Mouse (Mus musculus) limb, embryonic 11.5 days (tissue): ENCODE data around the gene Zfp93. TPM values are rescaled to one million over a fixed set of nuclear protein-coding genes. Genes with fewer than 3 reads are reported as not detected.
"Not testable (repeated sequence)": the region's sequence is repeated elsewhere in the genome, so short reads cannot be mapped to it uniquely, and the experiment has no call there.

Experiments used
- ATAC-seq: fragments of 200-750 bp; cut with Nextera tagmentation; 2 replicates; pipeline ENCODE4 v1.8.0; 2017; ENCODE audit warnings: low read depth; ENCODE audit not compliant: insufficient number of reproducible peaks, low FRiP score, low TSS enrichment
- DNase-seq: peaks from one replicate; pipeline ENCODE4 v3.0.0-alpha.2; 2015; ENCODE audit warnings: low spot score
- H3K27ac ChIP-seq: fragments of 300-500 bp; sonication (generic); replicated peaks from 2 replicates; pipeline ENCODE4 v1.5.1; 2014; ENCODE audit warnings: low read depth, mild to moderate bottlenecking, low read length
- H3K27me3 ChIP-seq: fragments of 300-500 bp; sonication (generic); 2 replicates; pipeline ENCODE4 v1.6.1; 2014; ENCODE audit warnings: mild to moderate bottlenecking, low read length, mixed read lengths; ENCODE audit not compliant: control insufficient read depth, insufficient read depth
- H3K36me3 ChIP-seq: fragments of 300-500 bp; sonication (generic); 2 replicates; pipeline ENCODE4 v1.6.1; 2014; ENCODE audit warnings: mild to moderate bottlenecking, low read length, moderate library complexity, mixed read lengths; ENCODE audit not compliant: control insufficient read depth, insufficient read depth
- H3K4me1 ChIP-seq: fragments of 300-500 bp; sonication (generic); 2 replicates; pipeline ENCODE4 v1.6.1; 2014; ENCODE audit warnings: low read length, mixed read lengths; ENCODE audit not compliant: control insufficient read depth, insufficient read depth
- H3K4me2 ChIP-seq: fragments of 300-500 bp; sonication (generic); 2 replicates; pipeline ENCODE4 v1.6.1; 2014; ENCODE audit warnings: low read depth, mild to moderate bottlenecking, moderate library complexity; ENCODE audit not compliant: severe bottlenecking
- H3K4me3 ChIP-seq: fragments of 300-500 bp; sonication (generic); 2 replicates; pipeline ENCODE4 v1.5.1; 2014; ENCODE audit warnings: low read depth, low read length
- H3K9ac ChIP-seq: fragments of 300-500 bp; sonication (generic); 2 replicates; pipeline ENCODE4 v1.6.1; 2014; ENCODE audit warnings: mild to moderate bottlenecking, low read length
- H3K9me3 ChIP-seq: fragments of 300-500 bp; sonication (generic); 2 replicates; pipeline ENCODE4 v1.6.1; 2016; ENCODE audit warnings: low read length; ENCODE audit not compliant: control insufficient read depth
- WGBS: fragments of 180-500 bp; shearing (Covaris S2); extraction: QIAGEN DNeasy Blood & Tissue Kit; methylation state at CpG from one replicate; pipeline ENCODE4 v1.1.7; 2014; 5-methylcytosine and 5-hydroxymethylcytosine counted together
- polyA plus RNA-seq: library from polyadenylated mRNA; unstranded; fragments of >200 nt; fragmentation: Nextera tagmentation; extraction: Ambion mirVana; gene quantifications from 2 replicates; pipeline ENCODE4 v1.2.1, GENCODE M21; 2014

Zfp93 gene
- polyA plus RNA-seq, 1 experiment from 2014 or later: 10.4 TPM

GRCm38 (mm10) chr7:24269256-24269655 lies 964 bp upstream of the Zfp93 start:
- no peaks in the 10 kb centered on the region for H3K27me3 ChIP-seq
- no peak for DNase-seq
- H3K4me3 ChIP-seq: no peak overlapping the region
- H3K9me3 ChIP-seq: no peaks in the 10 kb centered on the region; the same call in 1 of the 2 replicates
- peaks cover under 1% of the 10 kb centered on the region; the same call in 1 of the 2 replicates for H3K36me3 ChIP-seq
- H3K27ac ChIP-seq: no peak overlapping the region
- no peak overlapping the region for H3K9ac ChIP-seq
- 89% methylated on average over 3 of the region's 3 CpGs for WGBS
- H3K4me1 ChIP-seq: no peaks in the 10 kb centered on the region
- no peak for ATAC-seq
- no peak overlapping the region for H3K4me2 ChIP-seq

GRCm38 (mm10) chr7:24269667-24270287 lies 443 bp upstream of the Zfp93 start:
- Histone ChIP-seq H3K4me2 (peak overlapping the region; percentile 71), H3K9me3 (no peaks in the 10 kb centered on the region; the same call in 1 of the 2 replicates), H3K9ac (peak overlapping the region; percentile 81), H3K4me1 (no peaks in the 10 kb centered on the region), H3K27me3 (no peaks in the 10 kb centered on the region), H3K36me3 (peaks cover 4% of the 10 kb centered on the region), H3K27ac (no peak overlapping the region), H3K4me3 (peak overlapping the region; percentile 59)
- ATAC-seq (peak; percentile 40; the same call in 1 of the 2 replicates), DNase-seq (no peak)
- 39% methylated on average over 7 of the region's 7 CpGs for WGBS

- H3K4me2 ChIP-seq: no peak overlapping the region
- H3K9ac ChIP-seq: no peak overlapping the region
- 97% methylated on average over 6 of the region's 6 CpGs for WGBS
- ATAC-seq: no peak
- H3K27me3 ChIP-seq: no peaks in the 10 kb centered on the region
- H3K9me3 ChIP-seq: no peaks in the 10 kb centered on the region; the same call in none of the 2 replicates
- H3K27ac ChIP-seq: no peak overlapping the region
- DNase-seq: no peak
- H3K4me1 ChIP-seq: no peaks in the 10 kb centered on the region
- H3K4me3 ChIP-seq: no peak overlapping the region
- H3K36me3 ChIP-seq: peaks cover 8% of the 10 kb centered on the region
These were observed 971 bp downstream of the Zfp93 start for GRCm38 (mm10) chr7:24271191-24271590.

- Histone ChIP-seq H3K27ac (no peak overlapping the region), H3K4me1 (no peaks in the 10 kb centered on the region), H3K36me3 (peaks cover 8% of the 10 kb centered on the region), H3K4me3 (no peak overlapping the region), H3K9ac (no peak overlapping the region), H3K4me2 (no peak overlapping the region), H3K27me3 (no peaks in the 10 kb centered on the region), H3K9me3 (no peaks in the 10 kb centered on the region; the same call in none of the 2 replicates)
- 93% methylated on average over 4 of the region's 4 CpGs for WGBS
- ATAC-seq: no peak
- no peak for DNase-seq
These were observed 4.2 kb downstream of the Zfp93 start for GRCm38 (mm10) chr7:24274456-24274855.

- not testable (repeated sequence) for H3K4me3 ChIP-seq, DNase-seq, ATAC-seq, H3K27me3 ChIP-seq, H3K4me2 ChIP-seq, H3K9ac ChIP-seq, H3K4me1 ChIP-seq, H3K9me3 ChIP-seq, H3K36me3 ChIP-seq, H3K27ac ChIP-seq
- WGBS: 88% methylated on average over 3 of the region's 3 CpGs
These were observed 8.6 kb downstream of the Zfp93 start for GRCm38 (mm10) chr7:24278771-24279170.

- ATAC-seq (peak; percentile 51; the same call in 1 of the 2 replicates), DNase-seq (no peak)
- Histone ChIP-seq H3K4me2 (no peak overlapping the region), H3K36me3 (no peaks in the 10 kb centered on the region), H3K27me3 (no peaks in the 10 kb centered on the region), H3K4me3 (no peak overlapping the region), H3K9ac (no peak overlapping the region), H3K9me3 (no peaks in the 10 kb centered on the region; the same call in none of the 2 replicates), H3K27ac (no peak overlapping the region), H3K4me1 (no peaks in the 10 kb centered on the region)
- 54% methylated on average over 10 of the region's 10 CpGs for WGBS
These were observed 10.0 kb downstream of the Zfp93 start for GRCm38 (mm10) chr7:24280031-24280857.

- DNase-seq (no peak), ATAC-seq (no peak)
- WGBS: 65% methylated on average over 4 of the region's 4 CpGs
- no peaks in the 10 kb centered on the region; the same call in none of the 2 replicates for H3K9me3 ChIP-seq
- no peak overlapping the region for H3K27ac ChIP-seq
- no peaks in the 10 kb centered on the region for H3K4me1 ChIP-seq
- no peak overlapping the region for H3K4me3 ChIP-seq
- H3K36me3 ChIP-seq: no peaks in the 10 kb centered on the region
- H3K27me3 ChIP-seq: no peaks in the 10 kb centered on the region
- no peak overlapping the region for H3K4me2 ChIP-seq
- no peak overlapping the region for H3K9ac ChIP-seq
These were observed 10.6 kb downstream of the Zfp93 start for GRCm38 (mm10) chr7:24280858-24281145.

- DNase-seq (no peak), ATAC-seq (no peak)
- Histone ChIP-seq H3K9ac (no peak overlapping the region), H3K4me3 (no peak overlapping the region), H3K36me3 (peaks cover 11% of the 10 kb centered on the region), H3K4me2 (no peak overlapping the region), H3K27ac (no peak overlapping the region), H3K27me3 (no peaks in the 10 kb centered on the region), H3K9me3 (no peaks in the 10 kb centered on the region; the same call in 1 of the 2 replicates), H3K4me1 (no peaks in the 10 kb centered on the region)
- 53% methylated on average over 4 of the region's 4 CpGs for WGBS
These were observed 15.9 kb downstream of the Zfp93 start for GRCm38 (mm10) chr7:24286090-24286489.
